Mouse (Mus musculus) testis, adult 2 months (tissue): Measurements from ENCODE around the gene Cd209c.

Experiments
- CTCF ChIP-seq: fragments of 200-500 bp; IDR thresholded peaks from 2 replicates; pipeline ENCODE4 v1.5.1; 2012; ENCODE audit warnings: low read depth, mild to moderate bottlenecking, inconsistent platforms, low read length, moderate library complexity; ENCODE audit not compliant: control insufficient read depth, insufficient read depth, insufficient replicate concordance
- POLR2A ChIP-seq: fragments of 200-500 bp; IDR thresholded peaks from 2 replicates; pipeline ENCODE4 v1.6.1; 2012; ENCODE audit warnings: low read depth, mild to moderate bottlenecking, inconsistent platforms, low read length, moderate library complexity; ENCODE audit not compliant: control insufficient read depth

DNA sequence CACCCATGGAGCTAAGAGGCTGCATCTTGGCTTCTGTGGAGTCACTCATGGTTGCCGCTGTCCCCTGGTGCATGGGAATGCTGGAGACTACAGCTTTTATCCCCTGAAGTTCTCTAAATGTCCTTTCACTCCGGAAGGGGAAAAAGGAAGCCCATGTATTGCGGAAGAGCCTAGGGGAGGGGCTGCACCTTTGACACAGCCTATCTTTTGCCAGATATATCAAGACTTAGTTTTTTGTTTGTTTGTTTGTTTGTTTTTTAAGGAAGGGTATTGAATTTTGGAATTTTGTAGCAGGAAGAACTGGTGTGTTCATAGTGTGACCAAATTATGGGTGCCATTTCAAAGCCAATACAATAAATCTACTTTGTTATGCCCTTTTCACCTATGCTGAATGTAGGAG, 27.8 kb downstream of the Cd209c start, which contains the start of gene Cd209b:
- TF ChIP-seq POLR2A (no peak), CTCF (no peak)
